Mouse (Mus musculus) hindbrain, embryonic 11.5 days (tissue): ENCODE data around the gene E2f4. TPM values are rescaled to one million over a fixed set of nuclear protein-coding genes. Genes with fewer than 3 reads are reported as not detected.
A peak's percentile ranks its signal among the peaks of the same experiment; 100 is the strongest.

Experiments
- ATAC-seq: fragments of 200-750 bp; cut with Nextera tagmentation; 2 replicates; pipeline ENCODE4 v1.8.0; 2017; ENCODE audit warnings: mild to moderate bottlenecking, moderate TSS enrichment, moderate library complexity; ENCODE audit not compliant: low FRiP score
- DNase-seq: peaks from one replicate; pipeline ENCODE4 v3.0.0-alpha.2; 2015; ENCODE audit warnings: low spot score
- H3K27ac ChIP-seq: fragments of 300-500 bp; sonication (generic); 2 replicates; pipeline ENCODE4 v1.5.1; 2014; ENCODE audit warnings: mild to moderate bottlenecking, low read depth, low read length
- H3K27me3 ChIP-seq: fragments of 300-500 bp; sonication (generic); 2 replicates; pipeline ENCODE4 v1.6.1; 2014; ENCODE audit warnings: mild to moderate bottlenecking, low read length, moderate library complexity, mixed read lengths; ENCODE audit not compliant: control insufficient read depth, insufficient read depth
- H3K36me3 ChIP-seq: fragments of 300-500 bp; sonication (generic); 2 replicates; pipeline ENCODE4 v1.6.1; 2014; ENCODE audit warnings: mild to moderate bottlenecking, low read length, moderate library complexity, mixed read lengths; ENCODE audit not compliant: control insufficient read depth, insufficient read depth
- H3K4me1 ChIP-seq: fragments of 300-500 bp; sonication (generic); replicated peaks from 2 replicates; pipeline ENCODE4 v1.6.1; 2014; ENCODE audit warnings: low read length, mixed read lengths; ENCODE audit not compliant: control insufficient read depth, insufficient read depth
- H3K4me2 ChIP-seq: fragments of 300-500 bp; sonication (generic); replicated peaks from 2 replicates; pipeline ENCODE4 v1.6.1; 2014; ENCODE audit warnings: mild to moderate bottlenecking, low read depth, low read length
- H3K4me3 ChIP-seq: fragments of 300-500 bp; sonication (generic); 2 replicates; pipeline ENCODE4 v1.5.1; 2014; ENCODE audit warnings: low read depth, low read length
- H3K9ac ChIP-seq: fragments of 300-500 bp; sonication (generic); 2 replicates; pipeline ENCODE4 v1.6.1; 2014; ENCODE audit warnings: low read depth, low read length
- H3K9me3 ChIP-seq: fragments of 300-500 bp; sonication (generic); 2 replicates; pipeline ENCODE4 v1.6.1; 2016; ENCODE audit warnings: low read length; ENCODE audit not compliant: control insufficient read depth
- WGBS: fragments of 180-500 bp; shearing (Covaris S2); extraction: QIAGEN DNeasy Blood & Tissue Kit; methylation state at CpG from one replicate; pipeline ENCODE4 v1.1.7; 2014; 5-methylcytosine and 5-hydroxymethylcytosine counted together
- polyA plus RNA-seq: library from polyadenylated mRNA; unstranded; fragments of >200 nt; fragmentation: Nextera tagmentation; extraction: Ambion mirVana; gene quantifications from 2 replicates; pipeline ENCODE4 v1.2.1, GENCODE M21; 2014

Gene E2f4
- polyA plus RNA-seq, 1 experiment from 2014 or later: 96.7 TPM

- no peaks in the 10 kb centered on the region for H3K27me3 ChIP-seq
- 0 out of 2 replicates have a peak, but pooled peaks cover 2% of the 10 kb centered on the region for H3K36me3 ChIP-seq
- ATAC-seq (0 out of 2 replicates have a peak, but pooled peaks have one; percentile 27), DNase-seq (no peak)
- no peaks in the 10 kb centered on the region for H3K4me1 ChIP-seq
- no peak overlapping the region for H3K27ac ChIP-seq
- H3K4me2 ChIP-seq: no peak overlapping the region
- WGBS: 85% methylated on average over 9 of the region's 9 CpGs
- no peaks in the 10 kb centered on the region for H3K9me3 ChIP-seq
- no peak overlapping the region for H3K9ac ChIP-seq
- H3K4me3 ChIP-seq: no peak overlapping the region
These were observed 16.3 kb downstream of the E2f4 start for GRCm38 (mm10) chr8:105313622-105314402.

- Histone ChIP-seq H3K9ac (no peak overlapping the region), H3K36me3 (0 out of 2 replicates have a peak, but pooled peaks cover 2% of the 10 kb centered on the region), H3K4me1 (no peaks in the 10 kb centered on the region), H3K27ac (no peak overlapping the region), H3K4me2 (no peak overlapping the region), H3K27me3 (no peaks in the 10 kb centered on the region), H3K4me3 (no peak overlapping the region), H3K9me3 (no peaks in the 10 kb centered on the region)
- 91% methylated on average over 18 of the region's 18 CpGs for WGBS
- no peak for DNase-seq
- no peak for ATAC-seq
These were observed 17.8 kb downstream of the E2f4 start for GRCm38 (mm10) chr8:105315073-105315769.

- H3K9ac ChIP-seq: no peak overlapping the region
- H3K9me3 ChIP-seq: no peaks in the 10 kb centered on the region
- 92% methylated on average over 4 of the region's 4 CpGs for WGBS
- H3K4me3 ChIP-seq: no peak overlapping the region
- no peak overlapping the region for H3K27ac ChIP-seq
- ATAC-seq (no peak), DNase-seq (no peak)
- H3K4me1 ChIP-seq: no peaks in the 10 kb centered on the region
- no peak overlapping the region for H3K4me2 ChIP-seq
- H3K27me3 ChIP-seq: no peaks in the 10 kb centered on the region
- 0 out of 2 replicates have a peak, but pooled peaks cover 2% of the 10 kb centered on the region for H3K36me3 ChIP-seq
These were observed 20.5 kb downstream of the E2f4 start for GRCm38 (mm10) chr8:105317941-105318340.

GRCm38 (mm10) chr8:105318662-105319190, 21.3 kb downstream of the E2f4 start:
- H3K4me1 ChIP-seq: no peaks in the 10 kb centered on the region
- no peak overlapping the region for H3K27ac ChIP-seq
- H3K4me2 ChIP-seq: no peak overlapping the region
- WGBS: 88% methylated on average over 11 of the region's 11 CpGs
- no peaks in the 10 kb centered on the region for H3K9me3 ChIP-seq
- H3K4me3 ChIP-seq: no peak overlapping the region
- H3K36me3 ChIP-seq: 0 out of 2 replicates have a peak, but pooled peaks cover 2% of the 10 kb centered on the region
- DNase-seq: no peak
- H3K9ac ChIP-seq: no peak overlapping the region
- ATAC-seq: no peak
- H3K27me3 ChIP-seq: no peaks in the 10 kb centered on the region

- DNase-seq (no peak), ATAC-seq (no peak)
- no peak overlapping the region for H3K4me2 ChIP-seq
- 88% methylated on average over 4 of the region's 4 CpGs for WGBS
- peaks cover 6% of the 10 kb centered on the region; the same call in 1 of the 2 replicates for H3K4me1 ChIP-seq
- H3K4me3 ChIP-seq: no peak overlapping the region
- 0 out of 2 replicates have a peak, but pooled peaks cover 3% of the 10 kb centered on the region for H3K36me3 ChIP-seq
- no peaks in the 10 kb centered on the region for H3K27me3 ChIP-seq
- H3K27ac ChIP-seq: no peak overlapping the region
- H3K9me3 ChIP-seq: no peaks in the 10 kb centered on the region
- H3K9ac ChIP-seq: no peak overlapping the region
These were observed 25.7 kb downstream of the E2f4 start for GRCm38 (mm10) chr8:105323183-105323582.

GRCm38 (mm10) chr8:105325641-105326093, 28.2 kb downstream of the E2f4 start:
- WGBS: under 1% methylated on average over 12 of the region's 12 CpGs

GRCm38 (mm10) chr8:105326141-105326672, 28.7 kb downstream of the E2f4 start, which contains the start of the genes Lrrc29 and Tmem208:
Gene Lrrc29 (minus strand): TSS chr8:105326278.
Gene Tmem208 (plus strand): TSS chr8:105326354.
- no peaks in the 10 kb centered on the region for H3K9me3 ChIP-seq
- H3K4me3 ChIP-seq: peak within 1 kb of the TSS; percentile 64
- H3K4me2 ChIP-seq: peak within 1 kb of the TSS; percentile 83
- H3K9ac ChIP-seq: peak within 1 kb of the TSS; percentile 63
- ATAC-seq (peak; percentile 93), DNase-seq (peak; percentile 99)
- under 1% methylated on average over 36 of the region's 36 CpGs for WGBS
- H3K27me3 ChIP-seq: no peaks in the 10 kb centered on the region
- peaks cover 6% of the 10 kb centered on the region; the same call in 1 of the 2 replicates for H3K4me1 ChIP-seq
- H3K36me3 ChIP-seq: peaks cover 4% of the 10 kb centered on the region; the same call in 1 of the 2 replicates
- H3K27ac ChIP-seq: peak within 1 kb of the TSS; percentile 73

More at GRCm38 (mm10) chr8:105325641-105326093, 28.2 kb downstream of the E2f4 start:
- peak overlapping the region; percentile 64 for H3K4me3 ChIP-seq
- H3K9ac ChIP-seq: peak overlapping the region; percentile 62
- peak; percentile 75 for ATAC-seq
- peak overlapping the region; percentile 44 for H3K4me2 ChIP-seq
- peak; percentile 65 for DNase-seq
- no peaks in the 10 kb centered on the region for H3K9me3 ChIP-seq
- H3K36me3 ChIP-seq: peaks cover 4% of the 10 kb centered on the region; the same call in 1 of the 2 replicates
- no peaks in the 10 kb centered on the region for H3K27me3 ChIP-seq
- peak overlapping the region; percentile 73 for H3K27ac ChIP-seq
- H3K4me1 ChIP-seq: peaks cover 6% of the 10 kb centered on the region; the same call in 1 of the 2 replicates

GRCm38 (mm10) chr8:105326968-105327367, 29.5 kb downstream of the E2f4 start:
- peak overlapping the region; percentile 64 for H3K4me3 ChIP-seq
- peak overlapping the region; percentile 63 for H3K9ac ChIP-seq
- no peaks in the 10 kb centered on the region for H3K27me3 ChIP-seq
- DNase-seq (no peak), ATAC-seq (no peak)
- peaks cover 6% of the 10 kb centered on the region; the same call in 1 of the 2 replicates for H3K4me1 ChIP-seq
- no peak overlapping the region for H3K27ac ChIP-seq
- WGBS: 49% methylated on average over 6 of the region's 6 CpGs
- no peaks in the 10 kb centered on the region for H3K9me3 ChIP-seq
- peaks cover 4% of the 10 kb centered on the region; the same call in 1 of the 2 replicates for H3K36me3 ChIP-seq
- peak overlapping the region; percentile 83 for H3K4me2 ChIP-seq
